Mouse (Mus musculus) spleen, adult 2 months (tissue): ENCODE data around the gene Il34. TPM values are rescaled to one million over a fixed set of nuclear protein-coding genes. Genes with fewer than 3 reads are reported as not detected.

ENCODE experiments used
- DNase-seq, 2 experiments: peaks; one replicate each; pipeline versions ENCODE4 v3.0.0 to v3.0.0-alpha.2; 2012 to 2021; ENCODE audit warnings: low spot score in 2 of 2, low read depth in 1 of 2
- H3K27ac ChIP-seq: fragments of 200-500 bp; 2 replicates; pipeline ENCODE4 v1.5.1; 2012; ENCODE audit warnings: low read length, inconsistent platforms; ENCODE audit not compliant: insufficient read depth
- H3K27me3 ChIP-seq: fragments of 200-500 bp; 2 replicates; pipeline ENCODE4 v1.6.1; 2012; ENCODE audit warnings: mild to moderate bottlenecking, moderate library complexity, low read length, inconsistent platforms; ENCODE audit not compliant: control insufficient read depth, insufficient read depth
- H3K36me3 ChIP-seq: fragments of 200-500 bp; 2 replicates; pipeline ENCODE4 v1.6.1; 2012; ENCODE audit warnings: mild to moderate bottlenecking, low read length, inconsistent platforms; ENCODE audit not compliant: control insufficient read depth, insufficient read depth
- H3K4me1 ChIP-seq: fragments of 200-500 bp; 2 replicates; pipeline ENCODE4 v1.6.1; 2011; ENCODE audit warnings: inconsistent platforms; ENCODE audit not compliant: control insufficient read depth, insufficient read depth, insufficient read length
- H3K4me3 ChIP-seq: fragments of 200-500 bp; 2 replicates; pipeline ENCODE4 v1.5.1; 2011; ENCODE audit warnings: mild to moderate bottlenecking, inconsistent platforms; ENCODE audit not compliant: insufficient read depth, insufficient read length; ENCODE audit errors: extremely low read depth
- CTCF ChIP-seq: fragments of 200-500 bp; IDR thresholded peaks from 2 replicates; pipeline ENCODE4 v1.5.1; 2011; ENCODE audit warnings: mild to moderate bottlenecking, inconsistent platforms; ENCODE audit not compliant: insufficient read depth, insufficient read length, insufficient replicate concordance; ENCODE audit errors: extremely low read depth
- POLR2A ChIP-seq: fragments of 200-500 bp; IDR thresholded peaks from 2 replicates; pipeline ENCODE4 v1.6.1; 2011; ENCODE audit warnings: low read depth, low read length, inconsistent platforms
- WGBS: fragments of 180-500 bp; shearing (Covaris S2); methylation state at CpG from one replicate; pipeline ENCODE4 v1.1.7; 2018; 5-methylcytosine and 5-hydroxymethylcytosine counted together
- polyA plus RNA-seq: library from polyadenylated mRNA; depleted of rRNA; stranded (reverse); fragments of >200 nt; gene quantifications from 2 replicates; pipeline ENCODE4 v1.2.3, GENCODE M21; 2012

Il34 gene
- polyA plus RNA-seq, 1 experiment: 36.0 TPM

GRCm38 (mm10) chr8:110703460-110704061 is 102.2 kb downstream of the Il34 start:
- TF ChIP-seq POLR2A (no peak), CTCF (no peak)
- H3K4me1 ChIP-seq: no peaks in the 10 kb centered on the region

GRCm38 (mm10) chr8:110702636-110703459 is 102.9 kb downstream of the Il34 start:
- Histone ChIP-seq H3K27ac (no peak overlapping the region), H3K4me3 (no peak overlapping the region), H3K4me1 (no peaks in the 10 kb centered on the region), H3K36me3 (peaks cover 2% of the 10 kb centered on the region; the same call in 1 of the 2 replicates), H3K27me3 (no peaks in the 10 kb centered on the region)
- TF ChIP-seq POLR2A: no peak
- TF ChIP-seq CTCF: no peak
- 85% methylated on average over 9 of the region's 9 CpGs for WGBS
- no peak for DNase-seq

More at GRCm38 (mm10) chr8:110703460-110704061, 102.2 kb downstream of the Il34 start:
- no peak for DNase-seq
- Histone ChIP-seq H3K4me3 (no peak overlapping the region), H3K36me3 (peaks cover 2% of the 10 kb centered on the region; the same call in 1 of the 2 replicates), H3K27ac (no peak overlapping the region), H3K27me3 (no peaks in the 10 kb centered on the region)
- 65% methylated on average over 9 of the region's 9 CpGs for WGBS

GRCm38 (mm10) chr8:110700561-110700960 is 105.2 kb downstream of the Il34 start:
- H3K27me3 ChIP-seq: no peaks in the 10 kb centered on the region
- peaks cover 4% of the 10 kb centered on the region; the same call in 1 of the 2 replicates for H3K36me3 ChIP-seq
- H3K4me3 ChIP-seq: no peak overlapping the region
- no peaks in the 10 kb centered on the region for H3K4me1 ChIP-seq
- no peak for TF ChIP-seq POLR2A
- no peak for DNase-seq
- 96% methylated on average over 2 of the region's 2 CpGs for WGBS
- no peak overlapping the region for H3K27ac ChIP-seq

- Histone ChIP-seq H3K27ac (no peak overlapping the region), H3K27me3 (no peaks in the 10 kb centered on the region), H3K4me1 (no peaks in the 10 kb centered on the region), H3K36me3 (peaks cover 4% of the 10 kb centered on the region; the same call in 1 of the 2 replicates), H3K4me3 (no peak overlapping the region)
- DNase-seq: no peak
- TF ChIP-seq POLR2A: no peak
- TF ChIP-seq CTCF: no peak
- WGBS: 96% methylated on average over 7 of the region's 7 CpGs
These were observed 106.2 kb downstream of the Il34 start for GRCm38 (mm10) chr8:110699501-110699900.

- no peak overlapping the region for H3K4me3 ChIP-seq
- WGBS: 57% methylated on average over 1 of the region's 1 CpGs
- no peak overlapping the region for H3K27ac ChIP-seq
- no peaks in the 10 kb centered on the region for H3K27me3 ChIP-seq
- H3K4me1 ChIP-seq: no peaks in the 10 kb centered on the region
- TF ChIP-seq POLR2A (no peak), CTCF (no peak)
- H3K36me3 ChIP-seq: peaks cover 2% of the 10 kb centered on the region; the same call in 1 of the 2 replicates
- DNase-seq: no peak
These were observed 107.6 kb downstream of the Il34 start for GRCm38 (mm10) chr8:110698098-110698497.

GRCm38 (mm10) chr8:110697571-110697970 is 108.2 kb downstream of the Il34 start:
- Histone ChIP-seq H3K27me3 (no peaks in the 10 kb centered on the region), H3K4me1 (no peaks in the 10 kb centered on the region), H3K27ac (no peak overlapping the region), H3K36me3 (peaks cover 2% of the 10 kb centered on the region; the same call in 1 of the 2 replicates), H3K4me3 (no peak overlapping the region)
- no peak for TF ChIP-seq CTCF
- no peak for TF ChIP-seq POLR2A
- no peak for DNase-seq
- WGBS: 89% methylated on average over 5 of the region's 5 CpGs
